Mouse (Mus musculus): ENCODE results near the gene Mthfd2. TPM values are rescaled to one million over a fixed set of nuclear protein-coding genes. Genes with fewer than 3 reads are reported as not detected.
A peak's percentile ranks its signal among the peaks of the same experiment; 100 is the strongest.

Mthfd2 gene
- 48.0 and 48.1 TPM in 2 replicates for polyA plus RNA-seq (2014; fragmentation: Nextera tagmentation; extraction: Ambion mirVana)

- peaks cover 2% of the 10 kb centered on the region; the same call in 1 of the 2 replicates for H3K36me3 ChIP-seq (ENCODE audit: control insufficient read depth, insufficient read depth, low read length)
- peak within 1 kb of the TSS; percentile 62 for H3K4me3 ChIP-seq (ENCODE audit: low read depth, low read length)
- under 1% methylated on average over 63 of the region's 65 CpGs for WGBS
- peak within 1 kb of the TSS; percentile 78 for H3K9ac ChIP-seq (ENCODE audit: low read length)
- ATAC-seq (replicated peaks; ENCODE audit: low FRiP score) (peak; percentile 97), DNase-seq (ENCODE audit: low spot score) (peak; percentile 96)
- H3K4me1 ChIP-seq (replicated peaks; ENCODE audit: control insufficient read depth, insufficient read depth, low read length), result no peaks in the 10 kb centered on the region
- no peaks in the 10 kb centered on the region for H3K27me3 ChIP-seq (ENCODE audit: control insufficient read depth, insufficient read depth, low read length)
- H3K4me2 ChIP-seq (ENCODE audit: low read depth, low read length, severe bottlenecking), result peak within 1 kb of the TSS; percentile 63
- peak within 1 kb of the TSS; percentile 63; the same call in 1 of the 2 replicates for H3K27ac ChIP-seq (ENCODE audit: low read depth, low read length)
- H3K9me3 ChIP-seq (ENCODE audit: control insufficient read depth, low read length), result no peaks in the 10 kb centered on the region
Observed at GRCm38 (mm10) chr6:83325525-83326393, at the start of gene Mthfd2, which contains the start of gene Mob1a. Mthfd2 (minus strand) TSS chr6:83325908. Mob1a (plus strand) TSS chr6:83326016.

GRCm38 (mm10) chr6:83373704-83374300 lies 48.1 kb upstream of the Mthfd2 start:
- Histone ChIP-seq H3K4me2 (ENCODE audit: low read depth, low read length, severe bottlenecking) (no peak overlapping the region), H3K4me1 (replicated peaks; ENCODE audit: control insufficient read depth, insufficient read depth, low read length) (no peaks in the 10 kb centered on the region), H3K36me3 (ENCODE audit: control insufficient read depth, insufficient read depth, low read length) (peaks cover 38% of the 10 kb centered on the region), H3K9me3 (ENCODE audit: control insufficient read depth, low read length) (no peaks in the 10 kb centered on the region), H3K27me3 (ENCODE audit: control insufficient read depth, insufficient read depth, low read length) (no peaks in the 10 kb centered on the region), H3K9ac (ENCODE audit: low read length) (no peak overlapping the region), H3K27ac (ENCODE audit: low read depth, low read length) (no peak overlapping the region), H3K4me3 (ENCODE audit: low read depth, low read length) (no peak overlapping the region)
- ATAC-seq (replicated peaks; ENCODE audit: low FRiP score), result no peak
- DNase-seq (ENCODE audit: low spot score), result no peak
- WGBS, result 90% methylated on average over 9 of the region's 9 CpGs

- Histone ChIP-seq H3K36me3 (ENCODE audit: control insufficient read depth, insufficient read depth, low read length) (peaks cover 48% of the 10 kb centered on the region), H3K4me3 (ENCODE audit: low read depth, low read length) (no peak overlapping the region), H3K9me3 (ENCODE audit: control insufficient read depth, low read length) (no peaks in the 10 kb centered on the region), H3K27me3 (ENCODE audit: control insufficient read depth, insufficient read depth, low read length) (no peaks in the 10 kb centered on the region), H3K9ac (ENCODE audit: low read length) (no peak overlapping the region), H3K4me2 (ENCODE audit: low read depth, low read length, severe bottlenecking) (no peak overlapping the region), H3K27ac (ENCODE audit: low read depth, low read length) (no peak overlapping the region), H3K4me1 (replicated peaks; ENCODE audit: control insufficient read depth, insufficient read depth, low read length) (no peaks in the 10 kb centered on the region)
- no peak for DNase-seq (ENCODE audit: low spot score)
- ATAC-seq (replicated peaks; ENCODE audit: low FRiP score), result no peak
- WGBS, result 85% methylated on average over 3 of the region's 3 CpGs
Observed at GRCm38 (mm10) chr6:83371350-83371749, 45.6 kb upstream of the Mthfd2 start.

DNA sequence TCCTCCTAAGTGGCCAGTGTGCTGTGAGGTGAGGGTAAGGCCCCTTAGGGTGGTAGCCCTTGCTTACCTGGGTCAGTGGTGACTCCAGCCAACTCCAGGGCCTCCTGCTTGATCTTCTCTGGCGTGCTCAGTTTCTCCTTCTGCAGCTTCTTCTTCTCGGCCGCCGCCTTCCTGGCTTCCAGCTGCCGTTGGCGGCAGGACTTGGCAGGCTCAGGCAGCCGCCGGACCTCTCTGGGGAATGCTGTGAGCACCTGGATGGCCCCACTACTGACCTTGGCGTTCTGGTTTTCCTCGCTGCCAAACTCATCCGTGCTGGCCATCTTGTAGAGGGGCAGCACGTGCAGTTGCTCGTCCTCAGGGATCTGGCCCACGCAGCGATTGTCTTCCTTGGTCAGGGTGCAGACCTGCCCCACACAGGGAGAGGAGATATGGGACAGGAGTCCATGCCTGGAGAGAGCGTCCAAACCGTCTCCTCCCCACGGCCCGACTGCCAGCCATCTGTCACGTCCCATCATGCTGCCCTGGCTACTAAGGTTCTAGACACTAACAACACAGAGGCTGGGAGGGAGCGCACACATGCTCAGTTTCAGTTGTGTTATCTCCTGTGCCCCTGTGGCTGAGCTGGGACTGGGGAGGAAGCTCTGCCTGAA lies 44.7 kb upstream of the Mthfd2 start:
- Histone ChIP-seq H3K27ac (ENCODE audit: low read depth, low read length) (no peak overlapping the region), H3K36me3 (ENCODE audit: control insufficient read depth, insufficient read depth, low read length) (peaks cover 43% of the 10 kb centered on the region), H3K9me3 (ENCODE audit: control insufficient read depth, low read length) (no peaks in the 10 kb centered on the region), H3K4me2 (ENCODE audit: low read depth, low read length, severe bottlenecking) (no peak overlapping the region), H3K4me1 (replicated peaks; ENCODE audit: control insufficient read depth, insufficient read depth, low read length) (no peaks in the 10 kb centered on the region), H3K9ac (ENCODE audit: low read length) (no peak overlapping the region), H3K4me3 (ENCODE audit: low read depth, low read length) (no peak overlapping the region), H3K27me3 (ENCODE audit: control insufficient read depth, insufficient read depth, low read length) (no peaks in the 10 kb centered on the region)
- ATAC-seq (replicated peaks; ENCODE audit: low FRiP score) (no peak), DNase-seq (ENCODE audit: low spot score) (no peak)
- 93% methylated on average over 21 of the region's 21 CpGs for WGBS

DNA sequence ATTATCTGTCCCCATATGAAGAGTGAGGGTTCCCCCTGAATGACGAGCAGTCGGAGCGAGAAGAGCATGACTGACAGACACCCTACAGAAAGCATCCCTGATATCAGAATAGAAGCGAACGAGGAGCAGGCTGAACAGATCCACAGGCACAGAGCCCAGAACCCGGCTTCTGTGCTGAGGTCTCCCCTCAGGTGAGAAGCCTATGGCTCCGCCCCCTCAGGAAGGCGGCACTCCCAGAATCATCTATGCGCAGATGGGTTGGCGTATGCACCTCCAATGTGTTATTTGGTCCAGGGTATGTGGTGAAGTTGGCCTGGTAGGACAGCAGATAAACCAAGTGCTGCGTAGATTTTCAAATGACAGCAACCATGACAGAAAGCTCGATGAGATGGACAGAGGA lies 37.4 kb upstream of the Mthfd2 start:
- Histone ChIP-seq H3K36me3 (ENCODE audit: control insufficient read depth, insufficient read depth, low read length) (peaks cover 7% of the 10 kb centered on the region; the same call in 1 of the 2 replicates), H3K27ac (ENCODE audit: low read depth, low read length) (no peak overlapping the region), H3K9ac (ENCODE audit: low read length) (no peak overlapping the region), H3K9me3 (ENCODE audit: control insufficient read depth, low read length) (no peaks in the 10 kb centered on the region), H3K27me3 (ENCODE audit: control insufficient read depth, insufficient read depth, low read length) (no peaks in the 10 kb centered on the region), H3K4me1 (replicated peaks; ENCODE audit: control insufficient read depth, insufficient read depth, low read length) (no peaks in the 10 kb centered on the region), H3K4me2 (ENCODE audit: low read depth, low read length, severe bottlenecking) (no peak overlapping the region), H3K4me3 (ENCODE audit: low read depth, low read length) (no peak overlapping the region)
- ATAC-seq (replicated peaks; ENCODE audit: low FRiP score) (no peak), DNase-seq (ENCODE audit: low spot score) (no peak)
- WGBS, result 93% methylated on average over 12 of the region's 12 CpGs

- H3K4me3 ChIP-seq (ENCODE audit: low read depth, low read length), result no peak overlapping the region
- H3K9ac ChIP-seq (ENCODE audit: low read length), result no peak overlapping the region
- no peak for DNase-seq (ENCODE audit: low spot score)
- no peak overlapping the region for H3K27ac ChIP-seq (ENCODE audit: low read depth, low read length)
- no peaks in the 10 kb centered on the region for H3K4me1 ChIP-seq (replicated peaks; ENCODE audit: control insufficient read depth, insufficient read depth, low read length)
- peaks cover 3% of the 10 kb centered on the region; the same call in 1 of the 2 replicates for H3K36me3 ChIP-seq (ENCODE audit: control insufficient read depth, insufficient read depth, low read length)
- H3K9me3 ChIP-seq (ENCODE audit: control insufficient read depth, low read length), result no peaks in the 10 kb centered on the region
- 87% methylated on average over 11 of the region's 11 CpGs for WGBS
- no peak for ATAC-seq (replicated peaks; ENCODE audit: low FRiP score)
- H3K27me3 ChIP-seq (ENCODE audit: control insufficient read depth, insufficient read depth, low read length), result no peaks in the 10 kb centered on the region
- no peak overlapping the region for H3K4me2 ChIP-seq (ENCODE audit: low read depth, low read length, severe bottlenecking)
Observed at GRCm38 (mm10) chr6:83361523-83362248, 36.0 kb upstream of the Mthfd2 start.

- no peaks in the 10 kb centered on the region for H3K36me3 ChIP-seq (ENCODE audit: control insufficient read depth, insufficient read depth, low read length)
- H3K9ac ChIP-seq (ENCODE audit: low read length), result no peak overlapping the region
- WGBS, result 91% methylated on average over 10 of the region's 10 CpGs
Observed at GRCm38 (mm10) chr6:83357436-83357835, 31.7 kb upstream of the Mthfd2 start.

GRCm38 (mm10) chr6:83356569-83357138 lies 30.9 kb upstream of the Mthfd2 start:
- no peak overlapping the region for H3K9ac ChIP-seq (ENCODE audit: low read length)
- peak; percentile 91 for DNase-seq (ENCODE audit: low spot score)
- no peaks in the 10 kb centered on the region for H3K36me3 ChIP-seq (ENCODE audit: control insufficient read depth, insufficient read depth, low read length)
- 23% methylated on average over 7 of the region's 7 CpGs for WGBS
- no peak overlapping the region for H3K27ac ChIP-seq (ENCODE audit: low read depth, low read length)
- H3K4me1 ChIP-seq (replicated peaks; ENCODE audit: control insufficient read depth, insufficient read depth, low read length), result no peaks in the 10 kb centered on the region
- no peak overlapping the region for H3K4me3 ChIP-seq (ENCODE audit: low read depth, low read length)
- peak; percentile 40 for ATAC-seq (replicated peaks; ENCODE audit: low FRiP score)
- H3K9me3 ChIP-seq (ENCODE audit: control insufficient read depth, low read length), result no peaks in the 10 kb centered on the region
- no peaks in the 10 kb centered on the region for H3K27me3 ChIP-seq (ENCODE audit: control insufficient read depth, insufficient read depth, low read length)
- no peak overlapping the region for H3K4me2 ChIP-seq (ENCODE audit: low read depth, low read length, severe bottlenecking)

More at GRCm38 (mm10) chr6:83357436-83357835, 31.7 kb upstream of the Mthfd2 start:
- Histone ChIP-seq H3K4me2 (ENCODE audit: low read depth, low read length, severe bottlenecking) (no peak overlapping the region), H3K4me1 (replicated peaks; ENCODE audit: control insufficient read depth, insufficient read depth, low read length) (no peaks in the 10 kb centered on the region), H3K9me3 (ENCODE audit: control insufficient read depth, low read length) (no peaks in the 10 kb centered on the region), H3K27ac (ENCODE audit: low read depth, low read length) (no peak overlapping the region), H3K4me3 (ENCODE audit: low read depth, low read length) (no peak overlapping the region), H3K27me3 (ENCODE audit: control insufficient read depth, insufficient read depth, low read length) (no peaks in the 10 kb centered on the region)
- ATAC-seq (replicated peaks; ENCODE audit: low FRiP score) (no peak), DNase-seq (ENCODE audit: low spot score) (no peak)
